Mouse (Mus musculus) neural tube, embryonic 14.5 days (tissue): ENCODE measurements around the gene Eddm3b. TPM values are rescaled to one million over a fixed set of nuclear protein-coding genes. Genes with fewer than 3 reads are reported as not detected.

Source experiments
- ATAC-seq: fragments of 200-750 bp; cut with Nextera tagmentation; 2 replicates; pipeline ENCODE4 v1.8.0; 2017; ENCODE audit warnings: low read depth, mild to moderate bottlenecking, moderate TSS enrichment, moderate library complexity
- H3K27ac ChIP-seq: fragments of 300-500 bp; sonication (generic); 2 replicates; pipeline ENCODE4 v1.5.1; 2014; ENCODE audit warnings: low read depth, mild to moderate bottlenecking, control low read depth, low read length, moderate library complexity, mixed read lengths
- H3K27me3 ChIP-seq: fragments of 300-500 bp; sonication (generic); 2 replicates; pipeline ENCODE4 v1.6.1; 2014; ENCODE audit warnings: low read length; ENCODE audit not compliant: control insufficient read depth, insufficient read depth
- H3K36me3 ChIP-seq: fragments of 300-500 bp; sonication (generic); 2 replicates; pipeline ENCODE4 v1.6.1; 2014; ENCODE audit warnings: low read length, mixed read lengths; ENCODE audit not compliant: control insufficient read depth, insufficient read depth
- H3K4me1 ChIP-seq: fragments of 300-500 bp; sonication (generic); 2 replicates; pipeline ENCODE4 v1.6.1; 2014; ENCODE audit warnings: low read length; ENCODE audit not compliant: control insufficient read depth, insufficient read depth
- H3K4me2 ChIP-seq: fragments of 300-500 bp; sonication (generic); 2 replicates; pipeline ENCODE4 v1.6.1; 2014; ENCODE audit warnings: mild to moderate bottlenecking, low read depth, low read length, control low read depth
- H3K4me3 ChIP-seq: fragments of 300-500 bp; sonication (generic); 2 replicates; pipeline ENCODE4 v1.5.1; 2014; ENCODE audit warnings: low read depth, low read length, control low read depth, mixed read lengths
- H3K9ac ChIP-seq: fragments of 300-500 bp; sonication (generic); replicated peaks from 2 replicates; pipeline ENCODE4 v1.6.1; 2014; ENCODE audit warnings: low read depth, mild to moderate bottlenecking, control low read depth, low read length, mixed read lengths
- H3K9me3 ChIP-seq: fragments of 300-500 bp; sonication (generic); 2 replicates; pipeline ENCODE4 v1.6.1; 2016; ENCODE audit warnings: low read length; ENCODE audit not compliant: control insufficient read depth
- WGBS: fragments of 180-500 bp; shearing (Covaris S2); extraction: QIAGEN DNeasy Blood & Tissue Kit; methylation state at CpG from one replicate; pipeline ENCODE4 v1.1.7; 2014; 5-methylcytosine and 5-hydroxymethylcytosine counted together
- polyA plus RNA-seq: library from polyadenylated mRNA; unstranded; fragments of >200 nt; fragmentation: Nextera tagmentation; extraction: Ambion mirVana; gene quantifications from 2 replicates; pipeline ENCODE4 v1.2.1, GENCODE M21; 2014

Eddm3b gene
- polyA plus RNA-seq, 1 experiment from 2014 or later, result not detected

GRCm38 (mm10) chr14:51104366-51104765 is 9.9 kb upstream of the Eddm3b start:
- Histone ChIP-seq H3K4me2 (no peak overlapping the region), H3K36me3 (no peaks in the 10 kb centered on the region), H3K4me3 (no peak overlapping the region), H3K27me3 (no peaks in the 10 kb centered on the region), H3K9ac (no peak overlapping the region), H3K27ac (no peak overlapping the region), H3K4me1 (no peaks in the 10 kb centered on the region), H3K9me3 (no peaks in the 10 kb centered on the region)
- WGBS, result 92% methylated on average over 2 of the region's 2 CpGs
- ATAC-seq, result no peak

DNA sequence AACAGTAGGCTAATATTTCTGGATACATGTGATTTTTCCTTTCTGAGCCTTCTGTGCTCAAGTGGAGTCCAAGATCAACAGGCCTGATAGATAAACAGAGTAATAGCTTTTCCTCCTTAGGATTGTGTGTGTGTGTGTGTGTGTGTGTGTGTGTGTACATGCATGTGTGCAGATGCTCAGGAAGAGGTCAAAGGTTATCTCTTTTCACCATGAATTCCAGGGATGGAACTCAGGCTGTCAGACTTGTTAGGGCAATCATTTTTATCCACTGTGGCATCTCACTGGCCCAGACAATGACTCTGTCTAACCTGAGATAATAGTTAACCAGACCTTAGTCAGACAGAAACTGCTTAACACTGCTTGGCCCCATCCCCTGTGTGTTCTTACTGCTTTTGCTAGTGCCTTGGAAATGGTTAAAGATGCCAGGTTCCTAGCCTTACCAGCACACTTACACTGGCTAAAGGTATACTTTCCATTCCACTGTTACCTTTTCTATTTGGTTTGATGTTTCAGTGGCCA is 7.7 kb upstream of the Eddm3b start:
- Histone ChIP-seq H3K36me3 (no peaks in the 10 kb centered on the region), H3K4me2 (no peak overlapping the region), H3K9ac (no peak overlapping the region), H3K9me3 (no peaks in the 10 kb centered on the region), H3K4me3 (no peak overlapping the region), H3K4me1 (no peaks in the 10 kb centered on the region), H3K27me3 (no peaks in the 10 kb centered on the region), H3K27ac (no peak overlapping the region)
- ATAC-seq, result no peak

GRCm38 (mm10) chr14:51111966-51112365 is 2.3 kb upstream of the Eddm3b start:
- Histone ChIP-seq H3K9me3 (no peaks in the 10 kb centered on the region), H3K27me3 (no peaks in the 10 kb centered on the region), H3K9ac (no peak overlapping the region), H3K4me2 (no peak overlapping the region), H3K36me3 (no peaks in the 10 kb centered on the region), H3K27ac (no peak overlapping the region), H3K4me1 (no peaks in the 10 kb centered on the region), H3K4me3 (no peak overlapping the region)
- ATAC-seq, result no peak
- 70% methylated on average over 3 of the region's 3 CpGs for WGBS

GRCm38 (mm10) chr14:51113476-51113875 is 750 bp upstream of the Eddm3b start:
- Histone ChIP-seq H3K27me3 (no peaks in the 10 kb centered on the region), H3K4me3 (no peak overlapping the region), H3K4me2 (no peak overlapping the region), H3K9me3 (no peaks in the 10 kb centered on the region), H3K9ac (no peak overlapping the region), H3K4me1 (no peaks in the 10 kb centered on the region), H3K27ac (no peak overlapping the region), H3K36me3 (no peaks in the 10 kb centered on the region)
- WGBS, result 51% methylated on average over 9 of the region's 9 CpGs
- ATAC-seq, result no peak

- no peak for ATAC-seq
- no peaks in the 10 kb centered on the region for H3K4me1 ChIP-seq
- H3K27me3 ChIP-seq, result no peaks in the 10 kb centered on the region
- no peak overlapping the region for H3K4me3 ChIP-seq
- no peaks in the 10 kb centered on the region for H3K36me3 ChIP-seq
- H3K9me3 ChIP-seq, result no peaks in the 10 kb centered on the region
- H3K27ac ChIP-seq, result no peak overlapping the region
- H3K9ac ChIP-seq, result no peak overlapping the region
- no peak overlapping the region for H3K4me2 ChIP-seq
- 83% methylated on average over 6 of the region's 6 CpGs for WGBS
Measured at GRCm38 (mm10) chr14:51125684-51126083, 11.5 kb downstream of the Eddm3b start.

- Histone ChIP-seq H3K9me3 (no peaks in the 10 kb centered on the region), H3K27ac (no peak overlapping the region), H3K4me3 (no peak overlapping the region), H3K36me3 (no peaks in the 10 kb centered on the region), H3K9ac (no peak overlapping the region), H3K27me3 (no peaks in the 10 kb centered on the region), H3K4me1 (no peaks in the 10 kb centered on the region), H3K4me2 (no peak overlapping the region)
- no peak for ATAC-seq
- 82% methylated on average over 2 of the region's 2 CpGs for WGBS
Measured at GRCm38 (mm10) chr14:51127648-51128258, 13.5 kb downstream of the Eddm3b start.

DNA sequence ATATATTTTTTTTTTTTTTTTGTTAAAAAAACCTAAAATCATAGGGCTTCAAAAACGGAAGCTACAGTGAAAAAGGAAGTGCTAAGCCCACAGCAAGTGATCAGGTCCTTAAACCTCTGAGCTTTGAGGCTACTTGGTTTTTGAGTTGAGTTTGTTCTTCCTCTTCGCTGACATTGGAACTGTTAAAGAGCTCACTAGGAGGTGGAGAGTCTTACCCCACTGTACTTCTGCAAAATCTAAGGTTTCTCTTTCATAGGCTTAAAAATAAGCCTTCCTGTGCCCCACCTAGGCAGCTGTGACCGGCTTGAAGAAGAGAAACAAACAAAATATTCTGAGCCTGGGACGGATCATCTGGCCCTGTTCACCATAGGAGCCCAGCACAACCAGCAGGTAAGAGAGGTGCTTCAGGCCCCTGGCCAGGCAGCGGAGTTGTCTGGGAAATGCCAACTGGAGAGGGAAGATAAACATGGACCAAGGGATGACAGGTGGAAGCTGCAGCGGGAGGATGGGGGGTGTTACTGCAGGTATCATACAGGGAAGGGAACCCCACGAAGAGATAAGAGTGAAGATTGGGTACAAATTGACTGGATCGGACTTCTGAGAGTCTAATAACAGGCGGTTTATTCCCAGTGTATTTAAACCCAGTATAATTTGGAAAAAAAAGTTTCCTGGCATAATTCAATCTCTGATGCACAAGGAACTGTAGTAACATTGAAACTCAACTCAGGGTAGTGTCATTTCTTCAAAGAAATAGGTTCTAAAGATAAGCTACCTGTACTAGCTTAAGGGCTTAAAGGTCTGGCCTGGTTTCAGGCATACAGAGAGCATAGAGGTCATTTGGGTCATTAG is 14.8 kb downstream of the Eddm3b start:
- Histone ChIP-seq H3K27me3 (no peaks in the 10 kb centered on the region), H3K4me3 (no peak overlapping the region), H3K9ac (no peak overlapping the region), H3K27ac (no peak overlapping the region), H3K4me2 (no peak overlapping the region), H3K9me3 (no peaks in the 10 kb centered on the region), H3K4me1 (no peaks in the 10 kb centered on the region), H3K36me3 (no peaks in the 10 kb centered on the region)
- ATAC-seq, result no peak
- 86% methylated on average over 9 of the region's 9 CpGs for WGBS

GRCm38 (mm10) chr14:51129624-51129975 is 15.4 kb downstream of the Eddm3b start:
- Histone ChIP-seq H3K36me3 (no peaks in the 10 kb centered on the region), H3K9ac (no peak overlapping the region), H3K4me3 (no peak overlapping the region), H3K4me1 (no peaks in the 10 kb centered on the region), H3K27me3 (no peaks in the 10 kb centered on the region), H3K27ac (no peak overlapping the region), H3K9me3 (no peaks in the 10 kb centered on the region), H3K4me2 (no peak overlapping the region)
- no peak for ATAC-seq
- WGBS, result 77% methylated on average over 4 of the region's 4 CpGs

DNA sequence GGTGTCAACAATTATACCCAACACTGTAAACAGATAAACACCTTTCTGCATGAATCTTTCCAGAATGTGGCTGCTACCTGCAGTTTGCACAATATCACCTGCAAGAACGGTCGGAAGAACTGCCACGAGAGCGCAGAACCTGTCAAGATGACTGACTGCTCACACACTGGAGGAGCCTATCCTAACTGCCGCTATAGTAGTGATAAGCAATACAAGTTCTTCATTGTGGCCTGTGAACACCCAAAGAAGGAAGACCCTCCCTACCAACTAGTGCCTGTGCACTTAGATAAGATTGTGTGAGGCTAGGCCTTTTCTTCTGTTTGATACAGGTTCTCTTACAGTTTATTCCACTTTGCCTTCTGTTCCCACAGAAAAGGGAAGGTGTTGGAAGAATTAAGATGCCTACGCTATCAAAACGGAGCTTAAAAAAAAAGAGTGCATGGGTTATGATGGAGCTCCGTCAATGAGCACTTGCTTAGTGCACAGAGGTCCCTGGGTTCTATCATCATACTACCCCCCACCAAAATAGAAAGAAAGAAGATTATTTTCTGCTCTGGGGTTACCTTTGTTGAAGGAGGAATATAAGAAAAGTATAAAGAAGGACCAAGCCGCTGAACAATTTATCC is 16.2 kb downstream of the Eddm3b start:
- Histone ChIP-seq H3K4me2 (no peak overlapping the region), H3K27ac (no peak overlapping the region), H3K4me3 (no peak overlapping the region), H3K9ac (no peak overlapping the region), H3K27me3 (no peaks in the 10 kb centered on the region), H3K9me3 (no peaks in the 10 kb centered on the region), H3K4me1 (no peaks in the 10 kb centered on the region), H3K36me3 (no peaks in the 10 kb centered on the region)
- WGBS, result 93% methylated on average over 9 of the region's 9 CpGs
- no peak for ATAC-seq
